Mouse (Mus musculus): Measurements from ENCODE around the gene Srgap1. TPM values are rescaled to one million over a fixed set of nuclear protein-coding genes. Genes with fewer than 3 reads are reported as not detected.

Srgap1 gene
- 0.97 and 1.0 TPM in 2 replicates for polyA plus RNA-seq (2011; ENCODE audit: insufficient read depth, insufficient read length, low replicate concordance, missing spikeins)

GRCm38 (mm10) chr10:122046904-122047726 lies at the start of gene Srgap1:
Gene Srgap1, minus strand, starts transcription at chr10:122047315.
- under 1% methylated on average over 56 of the region's 79 CpGs for WGBS
- H3K27ac ChIP-seq (ENCODE audit: control insufficient read depth, insufficient read depth, low read depth, low read length, poor library complexity): no peak within 1 kb of the TSS; the same call in 1 of the 2 replicates
- TF ChIP-seq POLR2A (IDR thresholded peaks at IDR 0.05; ENCODE audit: borderline replicate concordance, control insufficient read depth, low read depth, low read length): no peak
- TF ChIP-seq CTCF (IDR thresholded peaks at IDR 0.05; ENCODE audit: control insufficient read depth, insufficient read depth, low read length): no peak
- peak within 1 kb of the TSS; percentile 33 for H3K4me3 ChIP-seq (replicated peaks; ENCODE audit: control insufficient read depth, low read depth, low read length)
- peaks cover 1% of the 10 kb centered on the region for H3K4me1 ChIP-seq (ENCODE audit: control insufficient read depth, insufficient read depth, low read length)

GRCm38 (mm10) chr10:122096462-122096979 lies 49.4 kb upstream of the Srgap1 start:
- Histone ChIP-seq H3K4me1 (ENCODE audit: control insufficient read depth, insufficient read depth, low read length) (no peaks in the 10 kb centered on the region), H3K27ac (ENCODE audit: control insufficient read depth, insufficient read depth, low read depth, low read length, poor library complexity) (peak overlapping the region; percentile 81), H3K4me3 (replicated peaks; ENCODE audit: control insufficient read depth, low read depth, low read length) (peak overlapping the region; percentile 61)
- under 1% methylated on average over 48 of the region's 48 CpGs for WGBS
- TF ChIP-seq CTCF (IDR thresholded peaks at IDR 0.05; ENCODE audit: control insufficient read depth, insufficient read depth, low read length): no peak
- no peak for TF ChIP-seq POLR2A (IDR thresholded peaks at IDR 0.05; ENCODE audit: borderline replicate concordance, control insufficient read depth, low read depth, low read length)

GRCm38 (mm10) chr10:122090472-122090871 lies 43.4 kb upstream of the Srgap1 start:
- 76% methylated on average over 1 of the region's 1 CpGs for WGBS
- Histone ChIP-seq H3K4me1 (ENCODE audit: control insufficient read depth, insufficient read depth, low read length) (no peaks in the 10 kb centered on the region), H3K27ac (ENCODE audit: control insufficient read depth, insufficient read depth, low read depth, low read length, poor library complexity) (no peak overlapping the region), H3K4me3 (replicated peaks; ENCODE audit: control insufficient read depth, low read depth, low read length) (no peak overlapping the region)
- TF ChIP-seq POLR2A (IDR thresholded peaks at IDR 0.05; ENCODE audit: borderline replicate concordance, control insufficient read depth, low read depth, low read length) (no peak), CTCF (IDR thresholded peaks at IDR 0.05; ENCODE audit: control insufficient read depth, insufficient read depth, low read length) (no peak)

- Histone ChIP-seq H3K4me3 (replicated peaks; ENCODE audit: control insufficient read depth, low read depth, low read length) (no peak overlapping the region), H3K27ac (ENCODE audit: control insufficient read depth, insufficient read depth, low read depth, low read length, poor library complexity) (no peak overlapping the region), H3K4me1 (ENCODE audit: control insufficient read depth, insufficient read depth, low read length) (no peaks in the 10 kb centered on the region)
- 77% methylated on average over 1 of the region's 1 CpGs for WGBS
- no peak for TF ChIP-seq POLR2A (IDR thresholded peaks at IDR 0.05; ENCODE audit: borderline replicate concordance, control insufficient read depth, low read depth, low read length)
Observed at GRCm38 (mm10) chr10:122081352-122081751, 34.2 kb upstream of the Srgap1 start.

GRCm38 (mm10) chr10:122069153-122069552 lies 22.0 kb upstream of the Srgap1 start:
- Histone ChIP-seq H3K27ac (ENCODE audit: control insufficient read depth, insufficient read depth, low read depth, low read length, poor library complexity) (no peak overlapping the region), H3K4me1 (ENCODE audit: control insufficient read depth, insufficient read depth, low read length) (no peaks in the 10 kb centered on the region), H3K4me3 (replicated peaks; ENCODE audit: control insufficient read depth, low read depth, low read length) (no peak overlapping the region)
- TF ChIP-seq CTCF (IDR thresholded peaks at IDR 0.05; ENCODE audit: control insufficient read depth, insufficient read depth, low read length) (no peak), POLR2A (IDR thresholded peaks at IDR 0.05; ENCODE audit: borderline replicate concordance, control insufficient read depth, low read depth, low read length) (no peak)

- TF ChIP-seq CTCF (IDR thresholded peaks at IDR 0.05; ENCODE audit: control insufficient read depth, insufficient read depth, low read length) (no peak), POLR2A (IDR thresholded peaks at IDR 0.05; ENCODE audit: borderline replicate concordance, control insufficient read depth, low read depth, low read length) (no peak)
- Histone ChIP-seq H3K4me3 (replicated peaks; ENCODE audit: control insufficient read depth, low read depth, low read length) (no peak overlapping the region), H3K4me1 (ENCODE audit: control insufficient read depth, insufficient read depth, low read length) (no peaks in the 10 kb centered on the region), H3K27ac (ENCODE audit: control insufficient read depth, insufficient read depth, low read depth, low read length, poor library complexity) (no peak overlapping the region)
- WGBS: 85% methylated on average over 6 of the region's 6 CpGs
Observed at GRCm38 (mm10) chr10:122055826-122056225, 8.7 kb upstream of the Srgap1 start.

- H3K27ac ChIP-seq (ENCODE audit: control insufficient read depth, insufficient read depth, low read depth, low read length, poor library complexity): no peak overlapping the region
- 3% methylated on average over 8 of the region's 8 CpGs for WGBS
- H3K4me1 ChIP-seq (ENCODE audit: control insufficient read depth, insufficient read depth, low read length): no peaks in the 10 kb centered on the region
- TF ChIP-seq CTCF (IDR thresholded peaks at IDR 0.05; ENCODE audit: control insufficient read depth, insufficient read depth, low read length): peak; percentile 71
- TF ChIP-seq POLR2A (IDR thresholded peaks at IDR 0.05; ENCODE audit: borderline replicate concordance, control insufficient read depth, low read depth, low read length): no peak
- H3K4me3 ChIP-seq (replicated peaks; ENCODE audit: control insufficient read depth, low read depth, low read length): no peak overlapping the region
Observed at GRCm38 (mm10) chr10:122054535-122054934, 7.4 kb upstream of the Srgap1 start.

GRCm38 (mm10) chr10:122051831-122052230 lies 4.7 kb upstream of the Srgap1 start:
- Histone ChIP-seq H3K27ac (ENCODE audit: control insufficient read depth, insufficient read depth, low read depth, low read length, poor library complexity) (no peak overlapping the region), H3K4me1 (ENCODE audit: control insufficient read depth, insufficient read depth, low read length) (peaks cover under 1% of the 10 kb centered on the region), H3K4me3 (replicated peaks; ENCODE audit: control insufficient read depth, low read depth, low read length) (no peak overlapping the region)
- TF ChIP-seq POLR2A (IDR thresholded peaks at IDR 0.05; ENCODE audit: borderline replicate concordance, control insufficient read depth, low read depth, low read length): no peak
- peak; percentile 100 for TF ChIP-seq CTCF (IDR thresholded peaks at IDR 0.05; ENCODE audit: control insufficient read depth, insufficient read depth, low read length)
- 14% methylated on average over 6 of the region's 6 CpGs for WGBS
